Mouse (Mus musculus): ENCODE results near the gene Rusc1.
"Not testable (repeated sequence)": the region's sequence is repeated elsewhere in the genome, so short reads cannot be mapped to it uniquely, and the experiment has no call there.

Gene Rusc1

GRCm38 (mm10) chr3:89091811-89092508, 1.2 kb downstream of the Rusc1 start:
- DNase-seq = peak; percentile 9 to 21

GRCm38 (mm10) chr3:89090694-89091655, 2.1 kb downstream of the Rusc1 start:
- DNase-seq = peak; percentile 86 to 88

GRCm38 (mm10) chr3:89089882-89090591, 3.1 kb downstream of the Rusc1 start:
- peak; percentile 83 to 85 for DNase-seq

GRCm38 (mm10) chr3:89088974-89089373, 4.1 kb downstream of the Rusc1 start:
- no peak for DNase-seq

GRCm38 (mm10) chr3:89087338-89088110, 5.6 kb downstream of the Rusc1 start:
- peak; percentile 96 to 97 for DNase-seq

- no peak for DNase-seq
These were observed 8.4 kb downstream of the Rusc1 start for GRCm38 (mm10) chr3:89084654-89085190.

GRCm38 (mm10) chr3:89084133-89084532, 9.0 kb downstream of the Rusc1 start:
- no peak for DNase-seq

- DNase-seq = not testable (repeated sequence)
These were observed 10.8 kb downstream of the Rusc1 start for GRCm38 (mm10) chr3:89082287-89082686.

- DNase-seq = no peak
These were observed 15.7 kb downstream of the Rusc1 start for GRCm38 (mm10) chr3:89077383-89077782.

- DNase-seq = no peak
These were observed 25.8 kb downstream of the Rusc1 start for GRCm38 (mm10) chr3:89067265-89067664.

- DNase-seq = no peak
These were observed 31.4 kb downstream of the Rusc1 start for GRCm38 (mm10) chr3:89061696-89062095.

GRCm38 (mm10) chr3:89058783-89059182, 34.3 kb downstream of the Rusc1 start:
- peak; percentile 43 to 50 for DNase-seq

GRCm38 (mm10) chr3:89058361-89058760, 34.8 kb downstream of the Rusc1 start:
- no peak for DNase-seq

- DNase-seq = no peak
These were observed 49.8 kb downstream of the Rusc1 start for GRCm38 (mm10) chr3:89043359-89043758.

Measured in B cell, adult 2 months (primary cell).